Mouse (Mus musculus) effector memory CD4-positive, alpha-beta T cell, adult 7 months (primary cell): ENCODE data around the gene Fgf5. TPM values are rescaled to one million over a fixed set of nuclear protein-coding genes. Genes with fewer than 3 reads are reported as not detected.

Experiments
- polyA plus RNA-seq: library from polyadenylated mRNA; unstranded; fragments of 100-300 nt; shearing (Covaris generic); gene quantifications from one replicate; pipeline ENCODE4 v1.2.1, GENCODE M21; 2017

Gene Fgf5
- 0.66 TPM for polyA plus RNA-seq

GRCm38 (mm10) chr5:98253838-98254821, at the start of gene Fgf5:
Gene Fgf5, plus strand, starts transcription at chr5:98254184.

Other genes with a start within 250 kb of the Fgf5 start
- gene Antxr2, start 223.1 kb upstream of the Fgf5 start, polyA plus RNA-seq: 61.5 TPM
- 0.23 TPM for gene Prdm8, start 87.0 kb upstream of the Fgf5 start, polyA plus RNA-seq
- not detected for gene Cfap299, start 75.1 kb downstream of the Fgf5 start, polyA plus RNA-seq